Mouse (Mus musculus) spleen, embryonic (tissue): ENCODE measurements around the gene Cblc.

ENCODE experiments used
- CTCF ChIA-PET: fragments of 350-600 bp; sonication (Branson Sonifier 250); formaldehyde crosslinking; loops from one replicate; lab custom pipeline; 2022; lab: Charles Lee

Gene Cblc

GRCm38 (mm10) chr7:19820347-19821048, 23.9 kb upstream of the Cblc start:
- CTCF ChIA-PET: interaction anchor here (0.7 to 1.9 kb wide), 2 partner anchors 28 to 29 kb away, joined by 3 to 4 read pairs; no protein-coding TSS in a partner anchor

GRCm38 (mm10) chr7:19818875-19819274, 22.3 kb upstream of the Cblc start:
- CTCF ChIA-PET: interaction anchor here (1.1 to 1.9 kb wide), 3 partner anchors 16 to 31 kb away, joined by 4 to 5 read pairs (median 4); no protein-coding TSS in a partner anchor

GRCm38 (mm10) chr7:19818440-19818839, 21.8 kb upstream of the Cblc start:
- CTCF ChIA-PET: interaction anchor here (0.5 to 1.4 kb wide), 4 partner anchors 15 to 361 kb away, joined by 3 to 5 read pairs (median 4); partner anchors contain the start of gene Cblc

- CTCF ChIA-PET: interaction anchor here (0.7 to 1.4 kb wide), 3 partner anchors 10 to 21 kb away, joined by 3 to 5 read pairs (median 4); partner anchors contain the start of gene Cblc
Measured at GRCm38 (mm10) chr7:19817382-19818105, 20.9 kb upstream of the Cblc start.

- CTCF ChIA-PET: no interaction called here
Measured at GRCm38 (mm10) chr7:19816224-19816771, 19.7 kb upstream of the Cblc start.

- CTCF ChIA-PET: interaction anchor here (2.6 kb wide), 1 partner anchor 12 kb away, joined by 6 read pairs; no protein-coding TSS in a partner anchor
Measured at GRCm38 (mm10) chr7:19815296-19816223, 19.0 kb upstream of the Cblc start.

- CTCF ChIA-PET: interaction anchor here (2.6 kb wide), 1 partner anchor 10 kb away, joined by 6 read pairs; no protein-coding TSS in a partner anchor
Measured at GRCm38 (mm10) chr7:19813579-19814122, 17.0 kb upstream of the Cblc start.

GRCm38 (mm10) chr7:19813161-19813560, 16.6 kb upstream of the Cblc start:
- CTCF ChIA-PET: interaction anchor here (0.5 to 2.6 kb wide), 2 partner anchors 9 to 414 kb away, joined by 3 to 6 read pairs; no protein-coding TSS in a partner anchor

GRCm38 (mm10) chr7:19811114-19811513, 14.5 kb upstream of the Cblc start:
- CTCF ChIA-PET: interaction anchor here (1.4 kb wide), 1 partner anchor 9 kb away, joined by 4 read pairs; no protein-coding TSS in a partner anchor

- CTCF ChIA-PET: no interaction called here
Measured at GRCm38 (mm10) chr7:19809369-19809768, 12.8 kb upstream of the Cblc start.

- CTCF ChIA-PET: interaction anchor here (0.5 to 1.2 kb wide), 4 partner anchors 11 to 106 kb away, joined by 3 to 7 read pairs (median 3); no protein-coding TSS in a partner anchor
Measured at GRCm38 (mm10) chr7:19806356-19806969, 9.9 kb upstream of the Cblc start.

GRCm38 (mm10) chr7:19802995-19803394, 6.4 kb upstream of the Cblc start:
- CTCF ChIA-PET: interaction anchor here (0.6 to 4.2 kb wide), 10 partner anchors 11 to 85 kb away, joined by 3 to 41 read pairs (median 7); no protein-coding TSS in a partner anchor

- CTCF ChIA-PET: interaction anchor here (0.7 to 4.2 kb wide), 4 partner anchors 43 to 72 kb away, joined by 5 to 41 read pairs (median 9); no protein-coding TSS in a partner anchor
Measured at GRCm38 (mm10) chr7:19800764-19801163, 4.2 kb upstream of the Cblc start.

- CTCF ChIA-PET: interaction anchor here (0.6 to 2.5 kb wide), 6 partner anchors 22 to 406 kb away, joined by 3 to 10 read pairs (median 5); no protein-coding TSS in a partner anchor
Measured at GRCm38 (mm10) chr7:19796254-19796653, 355 bp downstream of the Cblc start.

- CTCF ChIA-PET: interaction anchor here (2.5 kb wide), 1 partner anchor 54 kb away, joined by 10 read pairs; no protein-coding TSS in a partner anchor
Measured at GRCm38 (mm10) chr7:19795236-19795635, 1.4 kb downstream of the Cblc start.

- CTCF ChIA-PET: interaction anchor here (0.6 to 1.3 kb wide), 3 partner anchors 27 to 56 kb away, joined by 3 to 4 read pairs (median 3); no protein-coding TSS in a partner anchor
Measured at GRCm38 (mm10) chr7:19792701-19793630, 3.6 kb downstream of the Cblc start.

- CTCF ChIA-PET: interaction anchor here (0.6 to 1.2 kb wide), 3 partner anchors 27 to 68 kb away, joined by 4 to 5 read pairs (median 5); no protein-coding TSS in a partner anchor
Measured at GRCm38 (mm10) chr7:19791504-19791903, 5.1 kb downstream of the Cblc start.

GRCm38 (mm10) chr7:19789904-19790347, 6.7 kb downstream of the Cblc start:
- CTCF ChIA-PET: interaction anchor here (0.6 to 1.6 kb wide), 3 partner anchors 53 to 79 kb away, joined by 3 to 9 read pairs (median 6); no protein-coding TSS in a partner anchor
